Mouse (Mus musculus) midbrain, embryonic 12.5 days (tissue): ENCODE results near the gene Saxo1. TPM values are rescaled to one million over a fixed set of nuclear protein-coding genes. Genes with fewer than 3 reads are reported as not detected.

Experiments used
- ATAC-seq: fragments of 200-750 bp; cut with Nextera tagmentation; 2 replicates; pipeline ENCODE4 v1.8.0; 2017; ENCODE audit warnings: low read depth, moderate TSS enrichment, moderate library complexity; ENCODE audit not compliant: low FRiP score
- H3K27ac ChIP-seq: fragments of 300-500 bp; sonication (generic); replicated peaks from 2 replicates; pipeline ENCODE4 v1.5.1; 2016; ENCODE audit warnings: mild to moderate bottlenecking
- H3K27me3 ChIP-seq: fragments of 300-500 bp; sonication (generic); 2 replicates; pipeline ENCODE4 v1.6.1; 2016; ENCODE audit warnings: mild to moderate bottlenecking
- H3K36me3 ChIP-seq: fragments of 300-500 bp; sonication (generic); 2 replicates; pipeline ENCODE4 v1.6.1; 2016
- H3K4me1 ChIP-seq: fragments of 300-500 bp; sonication (generic); 2 replicates; pipeline ENCODE4 v1.6.1; 2016
- H3K4me2 ChIP-seq: fragments of 300-500 bp; sonication (generic); replicated peaks from 2 replicates; pipeline ENCODE4 v1.6.1; 2016; ENCODE audit warnings: mild to moderate bottlenecking, moderate library complexity
- H3K4me3 ChIP-seq: fragments of 300-500 bp; sonication (generic); 2 replicates; pipeline ENCODE4 v1.5.1; 2016; ENCODE audit warnings: mild to moderate bottlenecking
- H3K9ac ChIP-seq: fragments of 300-500 bp; sonication (generic); replicated peaks from 2 replicates; pipeline ENCODE4 v1.6.1; 2016; ENCODE audit warnings: mild to moderate bottlenecking, moderate library complexity
- H3K9me3 ChIP-seq: fragments of 300-500 bp; sonication (generic); 2 replicates; pipeline ENCODE4 v1.6.1; 2016; ENCODE audit warnings: mild to moderate bottlenecking
- whole genome bisulfite sequencing: fragments of 180-500 bp; shearing (Covaris S2); methylation state at CpG from one replicate; pipeline ENCODE4 v1.1.7; 2016; 5-methylcytosine and 5-hydroxymethylcytosine counted together
- polyA plus RNA-seq: library from polyadenylated mRNA; unstranded; fragments of >200 nt; fragmentation: Nextera tagmentation; extraction: Ambion mirVana; gene quantifications from 2 replicates; pipeline ENCODE4 v1.2.1, GENCODE M21; 2016

Saxo1 gene
- polyA plus RNA-seq, 1 experiment from 2014 or later = not detected

DNA sequence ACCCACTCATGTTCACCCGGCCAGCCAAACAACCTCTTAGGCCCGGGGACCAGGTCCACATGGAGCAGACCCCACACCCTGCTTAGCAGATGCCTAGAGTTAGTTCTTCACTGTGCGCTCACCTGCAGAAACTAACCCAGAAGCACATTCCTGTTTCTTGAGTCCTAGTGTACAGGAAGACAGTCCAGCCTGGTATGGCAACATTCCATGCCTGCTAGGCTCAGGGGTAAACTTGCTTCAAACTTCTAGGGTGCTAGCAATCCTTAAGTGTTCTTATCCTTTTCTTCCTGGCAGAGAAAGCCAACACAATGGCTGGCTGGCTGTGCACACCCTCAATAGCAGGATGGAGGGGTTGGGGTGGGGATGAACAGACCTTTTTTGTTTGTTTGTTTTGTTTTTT, 147.2 kb downstream of the Saxo1 start:
- Histone ChIP-seq H3K36me3 (no peaks in the 10 kb centered on the region), H3K27ac (no peak overlapping the region), H3K27me3 (no peaks in the 10 kb centered on the region), H3K4me1 (no peaks in the 10 kb centered on the region; the same call in 1 of the 2 replicates), H3K9me3 (no peaks in the 10 kb centered on the region), H3K9ac (no peak overlapping the region), H3K4me2 (no peak overlapping the region), H3K4me3 (no peak overlapping the region)
- no peak for ATAC-seq
- 85% methylated on average over 3 of the region's 3 CpGs for WGBS

DNA sequence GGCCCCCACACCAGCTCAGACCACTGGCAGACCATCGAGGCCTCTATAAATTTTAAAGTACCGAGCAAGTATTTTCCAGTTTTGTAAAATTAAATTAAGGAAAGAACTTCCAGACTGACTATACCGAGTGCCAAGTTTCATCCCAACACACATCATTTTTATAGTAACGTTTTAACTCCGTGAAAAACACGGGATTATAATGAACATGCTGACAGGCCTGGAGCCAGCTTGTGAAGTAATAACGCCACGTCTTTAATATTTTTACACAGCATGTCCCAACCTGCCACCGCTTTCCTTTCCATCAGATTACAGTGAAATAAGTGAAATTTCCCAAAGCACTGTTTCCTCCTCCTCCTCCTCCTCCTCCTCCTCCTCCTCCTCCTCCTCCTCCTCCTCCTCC, 149.7 kb downstream of the Saxo1 start:
- no peak overlapping the region for H3K27ac ChIP-seq
- no peak overlapping the region for H3K4me2 ChIP-seq
- no peak overlapping the region for H3K9ac ChIP-seq
- no peaks in the 10 kb centered on the region; the same call in 1 of the 2 replicates for H3K4me1 ChIP-seq
- no peak overlapping the region for H3K4me3 ChIP-seq
- no peak for ATAC-seq
- H3K36me3 ChIP-seq = no peaks in the 10 kb centered on the region
- H3K9me3 ChIP-seq = no peaks in the 10 kb centered on the region
- H3K27me3 ChIP-seq = no peaks in the 10 kb centered on the region
- WGBS = 86% methylated on average over 9 of the region's 9 CpGs

DNA sequence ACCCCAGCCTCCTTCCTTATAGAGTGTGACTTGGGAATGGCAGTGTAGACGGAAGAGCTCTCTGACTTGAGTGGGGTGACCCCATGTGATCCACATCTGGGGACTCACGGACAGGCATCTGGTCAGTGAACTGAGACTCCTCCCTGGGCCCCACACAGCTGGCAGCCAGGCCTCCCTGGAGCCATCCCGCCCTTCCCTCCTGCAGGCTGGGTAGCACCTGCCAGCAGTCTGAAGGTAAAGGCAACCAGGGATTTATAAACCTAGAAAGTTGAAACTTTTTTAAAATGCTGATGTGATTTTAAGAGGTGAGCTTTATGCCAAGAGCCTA, 151.0 kb downstream of the Saxo1 start:
- WGBS = 71% methylated on average over 3 of the region's 3 CpGs
- Histone ChIP-seq H3K4me3 (no peak overlapping the region), H3K36me3 (no peaks in the 10 kb centered on the region), H3K4me1 (no peaks in the 10 kb centered on the region), H3K9me3 (no peaks in the 10 kb centered on the region), H3K4me2 (no peak overlapping the region), H3K9ac (no peak overlapping the region), H3K27ac (no peak overlapping the region), H3K27me3 (no peaks in the 10 kb centered on the region)
- no peak for ATAC-seq

- H3K4me3 ChIP-seq = no peak overlapping the region
- H3K9me3 ChIP-seq = no peaks in the 10 kb centered on the region
- WGBS = 76% methylated on average over 7 of the region's 7 CpGs
- H3K4me1 ChIP-seq = no peaks in the 10 kb centered on the region
- no peak overlapping the region for H3K9ac ChIP-seq
- no peak for ATAC-seq
- no peak overlapping the region for H3K27ac ChIP-seq
- H3K27me3 ChIP-seq = no peaks in the 10 kb centered on the region
- H3K36me3 ChIP-seq = no peaks in the 10 kb centered on the region
- no peak overlapping the region for H3K4me2 ChIP-seq
These were observed 151.5 kb downstream of the Saxo1 start for GRCm38 (mm10) chr4:86406501-86407199.

GRCm38 (mm10) chr4:86401116-86401515, 157.0 kb downstream of the Saxo1 start:
- Histone ChIP-seq H3K4me3 (no peak overlapping the region), H3K27me3 (no peaks in the 10 kb centered on the region), H3K4me1 (no peaks in the 10 kb centered on the region), H3K27ac (no peak overlapping the region), H3K4me2 (no peak overlapping the region), H3K36me3 (no peaks in the 10 kb centered on the region), H3K9me3 (no peaks in the 10 kb centered on the region), H3K9ac (no peak overlapping the region)
- no peak for ATAC-seq
- 67% methylated on average over 3 of the region's 3 CpGs for WGBS

GRCm38 (mm10) chr4:86397470-86397869, 160.7 kb downstream of the Saxo1 start:
- ATAC-seq = no peak
- Histone ChIP-seq H3K27me3 (no peaks in the 10 kb centered on the region), H3K4me1 (no peaks in the 10 kb centered on the region), H3K4me3 (no peak overlapping the region), H3K27ac (no peak overlapping the region), H3K36me3 (no peaks in the 10 kb centered on the region), H3K9me3 (no peaks in the 10 kb centered on the region), H3K9ac (no peak overlapping the region), H3K4me2 (no peak overlapping the region)
- WGBS = 83% methylated on average over 2 of the region's 2 CpGs

DNA sequence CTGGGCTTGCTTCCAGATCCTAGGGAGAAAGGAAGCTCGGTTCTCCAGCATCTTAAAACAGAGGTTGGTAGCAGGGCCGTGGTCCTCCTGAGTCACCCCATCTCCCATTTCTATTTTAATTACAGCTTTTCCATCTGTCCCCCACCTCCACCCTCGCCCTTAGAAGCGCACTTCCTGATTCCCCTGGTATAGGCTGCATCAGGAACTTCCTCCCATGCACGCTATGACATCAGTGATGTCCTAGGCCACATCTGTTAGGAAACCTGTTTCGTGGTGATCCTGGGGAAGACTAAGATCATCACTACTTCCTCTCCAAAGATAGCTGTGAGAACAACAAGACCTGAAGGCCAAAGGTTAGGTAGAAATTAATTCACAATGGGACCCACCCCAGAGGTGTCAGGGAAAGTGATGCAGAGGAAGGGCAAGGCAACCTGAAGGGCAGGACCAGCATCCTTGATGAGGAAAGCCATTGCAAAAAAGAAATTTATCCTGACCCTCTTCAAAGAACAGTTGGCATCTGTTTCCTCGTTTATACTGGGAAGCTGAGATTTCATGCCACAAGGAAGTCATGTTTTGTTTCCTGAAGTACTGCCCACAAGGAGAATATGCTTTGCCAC, 161.3 kb downstream of the Saxo1 start:
- Histone ChIP-seq H3K36me3 (no peaks in the 10 kb centered on the region), H3K27me3 (no peaks in the 10 kb centered on the region), H3K9me3 (no peaks in the 10 kb centered on the region), H3K4me1 (no peaks in the 10 kb centered on the region), H3K4me3 (no peak overlapping the region), H3K27ac (no peak overlapping the region), H3K9ac (no peak overlapping the region), H3K4me2 (no peak overlapping the region)
- ATAC-seq = no peak
- WGBS = 88% methylated on average over 7 of the region's 7 CpGs

- Histone ChIP-seq H3K27ac (no peak overlapping the region), H3K4me3 (no peak overlapping the region), H3K27me3 (no peaks in the 10 kb centered on the region), H3K4me1 (no peaks in the 10 kb centered on the region), H3K36me3 (no peaks in the 10 kb centered on the region), H3K9me3 (no peaks in the 10 kb centered on the region), H3K9ac (no peak overlapping the region), H3K4me2 (no peak overlapping the region)
- no peak for ATAC-seq
- 84% methylated on average over 6 of the region's 6 CpGs for WGBS
These were observed 162.5 kb downstream of the Saxo1 start for GRCm38 (mm10) chr4:86395636-86396035.

Other genes with a start within 250 kb of the Saxo1 start
- gene Rraga, start 17.3 kb upstream of the Saxo1 start, polyA plus RNA-seq = 76.0 and 85.0 TPM in 2 replicates
- gene Haus6, start 53.7 kb upstream of the Saxo1 start, polyA plus RNA-seq = 21.6 and 24.1 TPM in 2 replicates
- 51.4 and 54.7 TPM in 2 replicates for gene Plin2, start 111.7 kb upstream of the Saxo1 start, polyA plus RNA-seq
- 6.1 and 10.3 TPM in 2 replicates for gene Dennd4c, start 190.2 kb upstream of the Saxo1 start, polyA plus RNA-seq